Mouse (Mus musculus) hindbrain, embryonic 14.5 days (tissue): ENCODE measurements around the gene Ttc28. TPM values are rescaled to one million over a fixed set of nuclear protein-coding genes. Genes with fewer than 3 reads are reported as not detected.
A peak's percentile ranks its signal among the peaks of the same experiment; 100 is the strongest.

Experiments used
- ATAC-seq: fragments of 200-750 bp; cut with Nextera tagmentation; 2 replicates; pipeline ENCODE4 v1.8.0; 2017; ENCODE audit warnings: moderate number of reproducible peaks, mild to moderate bottlenecking, moderate TSS enrichment, moderate library complexity; ENCODE audit not compliant: low FRiP score
- DNase-seq: peaks from one replicate; pipeline ENCODE4 v3.0.0-alpha.2; 2015; ENCODE audit warnings: low spot score
- H3K27ac ChIP-seq: fragments of 300-500 bp; sonication (generic); 2 replicates; pipeline ENCODE4 v1.5.1; 2014; ENCODE audit warnings: mild to moderate bottlenecking, moderate library complexity
- H3K27me3 ChIP-seq: fragments of 300-500 bp; sonication (generic); 2 replicates; pipeline ENCODE4 v1.6.1; 2014; ENCODE audit warnings: mild to moderate bottlenecking, low read length, mixed read lengths; ENCODE audit not compliant: control insufficient read depth, insufficient read depth
- H3K36me3 ChIP-seq: fragments of 300-500 bp; sonication (generic); replicated peaks from 2 replicates; pipeline ENCODE4 v1.6.1; 2014; ENCODE audit not compliant: control insufficient read depth, insufficient read depth
- H3K4me1 ChIP-seq: fragments of 300-500 bp; sonication (generic); replicated peaks from 2 replicates; pipeline ENCODE4 v1.6.1; 2014; ENCODE audit warnings: antibody characterized with exemption, low read length, mixed read lengths; ENCODE audit not compliant: control insufficient read depth, insufficient read depth
- H3K4me2 ChIP-seq: fragments of 300-500 bp; sonication (generic); replicated peaks from 2 replicates; pipeline ENCODE4 v1.6.1; 2014; ENCODE audit warnings: mild to moderate bottlenecking, moderate library complexity
- H3K4me3 ChIP-seq: fragments of 300-500 bp; sonication (generic); replicated peaks from 2 replicates; pipeline ENCODE4 v1.5.1; 2014; ENCODE audit warnings: mild to moderate bottlenecking, low read length
- H3K9ac ChIP-seq: fragments of 300-500 bp; sonication (generic); 2 replicates; pipeline ENCODE4 v1.6.1; 2014
- H3K9me3 ChIP-seq: fragments of 300-500 bp; sonication (generic); 2 replicates; pipeline ENCODE4 v1.6.1; 2016; ENCODE audit warnings: low read length; ENCODE audit not compliant: control insufficient read depth
- WGBS: fragments of 180-500 bp; shearing (Covaris S2); extraction: QIAGEN DNeasy Blood & Tissue Kit; methylation state at CpG from one replicate; pipeline ENCODE4 v1.1.7; 2014; 5-methylcytosine and 5-hydroxymethylcytosine counted together
- polyA plus RNA-seq: library from polyadenylated mRNA; unstranded; fragments of >200 nt; fragmentation: Nextera tagmentation; extraction: Ambion mirVana; gene quantifications from 2 replicates; pipeline ENCODE4 v1.2.1, GENCODE M21; 2014

Gene Ttc28
- polyA plus RNA-seq, 1 experiment from 2014 or later, result 30.0 TPM

GRCm38 (mm10) chr5:111194829-111195228 is 315.2 kb downstream of the Ttc28 start:
- no peaks in the 10 kb centered on the region for H3K36me3 ChIP-seq
- ATAC-seq (0 out of 2 replicates have a peak, but pooled peaks have one; percentile 42), DNase-seq (no peak)
- H3K27me3 ChIP-seq, result no peaks in the 10 kb centered on the region
- peaks cover 50% of the 10 kb centered on the region for H3K4me1 ChIP-seq
- no peak overlapping the region for H3K4me3 ChIP-seq
- H3K9ac ChIP-seq, result 0 out of 2 replicates have a peak overlapping the region, but pooled peaks have one; percentile 28
- H3K4me2 ChIP-seq, result no peak overlapping the region
- no peaks in the 10 kb centered on the region for H3K9me3 ChIP-seq
- peak overlapping the region; percentile 77 for H3K27ac ChIP-seq
- WGBS, result 35% methylated on average over 2 of the region's 2 CpGs

- Histone ChIP-seq H3K4me2 (no peak overlapping the region), H3K4me3 (no peak overlapping the region), H3K9me3 (no peaks in the 10 kb centered on the region), H3K9ac (no peak overlapping the region), H3K4me1 (peaks cover 49% of the 10 kb centered on the region), H3K27me3 (no peaks in the 10 kb centered on the region), H3K36me3 (no peaks in the 10 kb centered on the region), H3K27ac (peak overlapping the region; percentile 77)
- DNase-seq (peak; percentile 61), ATAC-seq (peak; percentile 69)
- 44% methylated on average over 11 of the region's 11 CpGs for WGBS
These were observed 316.2 kb downstream of the Ttc28 start for GRCm38 (mm10) chr5:111195488-111196485.

- Histone ChIP-seq H3K36me3 (no peaks in the 10 kb centered on the region), H3K9me3 (no peaks in the 10 kb centered on the region), H3K27ac (no peak overlapping the region), H3K4me1 (peaks cover 61% of the 10 kb centered on the region), H3K27me3 (no peaks in the 10 kb centered on the region), H3K4me3 (no peak overlapping the region), H3K4me2 (no peak overlapping the region), H3K9ac (no peak overlapping the region)
- ATAC-seq (no peak), DNase-seq (no peak)
- WGBS, result 59% methylated on average over 15 of the region's 15 CpGs
These were observed 318.1 kb downstream of the Ttc28 start for GRCm38 (mm10) chr5:111197727-111198126.

- H3K9me3 ChIP-seq, result no peaks in the 10 kb centered on the region
- no peak overlapping the region for H3K9ac ChIP-seq
- H3K4me3 ChIP-seq, result no peak overlapping the region
- H3K36me3 ChIP-seq, result no peaks in the 10 kb centered on the region
- peaks cover 71% of the 10 kb centered on the region for H3K4me1 ChIP-seq
- H3K27ac ChIP-seq, result peak overlapping the region; percentile 40; the same call in 1 of the 2 replicates
- WGBS, result 36% methylated on average over 14 of the region's 15 CpGs
- H3K27me3 ChIP-seq, result no peaks in the 10 kb centered on the region
- H3K4me2 ChIP-seq, result no peak overlapping the region
- DNase-seq (no peak), ATAC-seq (no peak)
These were observed 320.7 kb downstream of the Ttc28 start for GRCm38 (mm10) chr5:111200167-111200840.

- ATAC-seq, result peak; percentile 77
- Histone ChIP-seq H3K4me3 (no peak overlapping the region), H3K9ac (no peak overlapping the region), H3K27me3 (no peaks in the 10 kb centered on the region), H3K9me3 (no peaks in the 10 kb centered on the region), H3K4me2 (no peak overlapping the region), H3K27ac (peak overlapping the region; percentile 40), H3K4me1 (peaks cover 68% of the 10 kb centered on the region), H3K36me3 (no peaks in the 10 kb centered on the region)
- 26% methylated on average over 16 of the region's 16 CpGs for whole genome bisulfite sequencing
- peak; percentile 64 for DNase-seq
These were observed 321.5 kb downstream of the Ttc28 start for GRCm38 (mm10) chr5:111200915-111201610.

GRCm38 (mm10) chr5:111204221-111204620 is 324.6 kb downstream of the Ttc28 start:
- H3K4me2 ChIP-seq, result no peak overlapping the region
- no peaks in the 10 kb centered on the region for H3K36me3 ChIP-seq
- no peaks in the 10 kb centered on the region for H3K27me3 ChIP-seq
- no peaks in the 10 kb centered on the region for H3K9me3 ChIP-seq
- WGBS, result 59% methylated on average over 5 of the region's 5 CpGs
- 0 out of 2 replicates have a peak overlapping the region, but pooled peaks have one; percentile 61 for H3K27ac ChIP-seq
- no peak for ATAC-seq
- DNase-seq, result no peak
- no peak overlapping the region for H3K9ac ChIP-seq
- H3K4me3 ChIP-seq, result no peak overlapping the region
- H3K4me1 ChIP-seq, result peaks cover 68% of the 10 kb centered on the region

- no peak for DNase-seq
- H3K36me3 ChIP-seq, result no peaks in the 10 kb centered on the region
- no peak overlapping the region for H3K4me3 ChIP-seq
- peak overlapping the region; percentile 18; the same call in 1 of the 2 replicates for H3K9ac ChIP-seq
- peak overlapping the region; percentile 61; the same call in 1 of the 2 replicates for H3K27ac ChIP-seq
- H3K4me2 ChIP-seq, result no peak overlapping the region
- H3K9me3 ChIP-seq, result no peaks in the 10 kb centered on the region
- ATAC-seq, result no peak
- H3K27me3 ChIP-seq, result no peaks in the 10 kb centered on the region
- 31% methylated on average over 4 of the region's 4 CpGs for whole genome bisulfite sequencing
- H3K4me1 ChIP-seq, result peaks cover 67% of the 10 kb centered on the region
These were observed 325.5 kb downstream of the Ttc28 start for GRCm38 (mm10) chr5:111204976-111205586.

- DNase-seq (no peak), ATAC-seq (no peak)
- H3K4me2 ChIP-seq, result no peak overlapping the region
- H3K9ac ChIP-seq, result 0 out of 2 replicates have a peak overlapping the region, but pooled peaks have one; percentile 17
- WGBS, result 34% methylated on average over 4 of the region's 4 CpGs
- no peaks in the 10 kb centered on the region for H3K36me3 ChIP-seq
- H3K4me3 ChIP-seq, result no peak overlapping the region
- H3K27ac ChIP-seq, result peak overlapping the region; percentile 4; the same call in 1 of the 2 replicates
- peaks cover 60% of the 10 kb centered on the region for H3K4me1 ChIP-seq
- no peaks in the 10 kb centered on the region for H3K9me3 ChIP-seq
- H3K27me3 ChIP-seq, result no peaks in the 10 kb centered on the region
These were observed 326.2 kb downstream of the Ttc28 start for GRCm38 (mm10) chr5:111205817-111206216.
